Mouse (Mus musculus) E14TG2a.4 (cell line): Measurements from ENCODE around the gene Pigp.

Source experiments
- CTCF ChIP-seq: conservative IDR thresholded peaks from 2 replicates; pipeline ENCODE4 v1.5.1; 2014; ENCODE audit warnings: low read length
- NANOG ChIP-seq: IDR thresholded peaks from 2 replicates; pipeline ENCODE4 v1.6.1; 2014; ENCODE audit warnings: borderline replicate concordance, low read length, mixed read lengths
- POU5F1 ChIP-seq: IDR thresholded peaks from 2 replicates; pipeline ENCODE4 v1.6.1; 2014; ENCODE audit warnings: low read length, borderline replicate concordance

- TF ChIP-seq CTCF (no peak), POU5F1 (no peak), NANOG (no peak)
These were observed 45.6 kb downstream of the Pigp start for GRCm38 (mm10) chr16:94326008-94326407.
